Mouse (Mus musculus): ENCODE data around the gene Nbas. TPM values are rescaled to one million over a fixed set of nuclear protein-coding genes. Genes with fewer than 3 reads are reported as not detected.

The Nbas gene
- polyA plus RNA-seq, 2 experiments = 18.9 to 21.1 TPM

- Histone ChIP-seq H3K4me3 (replicated peaks; ENCODE audit: low read length) (no peak overlapping the region), H3K4me2 (replicated peaks; ENCODE audit: low read depth, low read length, severe bottlenecking) (no peak overlapping the region), H3K36me3 (ENCODE audit: control insufficient read depth, insufficient read depth, low read length) (peaks cover 25% of the 10 kb centered on the region), H3K9me3 (ENCODE audit: control insufficient read depth, low read length) (no peaks in the 10 kb centered on the region), H3K9ac (ENCODE audit: low read depth, low read length, severe bottlenecking) (no peak overlapping the region), H3K27ac (replicated peaks; ENCODE audit: low read depth, low read length) (no peak overlapping the region), H3K27me3 (ENCODE audit: control insufficient read depth, insufficient read depth, low read length) (no peaks in the 10 kb centered on the region), H3K4me1 (ENCODE audit: control insufficient read depth, insufficient read depth, low read length) (no peaks in the 10 kb centered on the region)
- 69% methylated on average over 3 of the region's 3 CpGs for WGBS
- DNase-seq (ENCODE audit: low spot score) (no peak), ATAC-seq (ENCODE audit: low FRiP score, low read depth) (no peak)
- no peak for TF ChIP-seq POLR2A (IDR thresholded peaks at IDR 0.05; ENCODE audit: borderline replicate concordance, extremely low read depth, insufficient read depth, insufficient read length)
Observed at GRCm38 (mm10) chr12:13303037-13303436, 34.1 kb downstream of the Nbas start.

DNA sequence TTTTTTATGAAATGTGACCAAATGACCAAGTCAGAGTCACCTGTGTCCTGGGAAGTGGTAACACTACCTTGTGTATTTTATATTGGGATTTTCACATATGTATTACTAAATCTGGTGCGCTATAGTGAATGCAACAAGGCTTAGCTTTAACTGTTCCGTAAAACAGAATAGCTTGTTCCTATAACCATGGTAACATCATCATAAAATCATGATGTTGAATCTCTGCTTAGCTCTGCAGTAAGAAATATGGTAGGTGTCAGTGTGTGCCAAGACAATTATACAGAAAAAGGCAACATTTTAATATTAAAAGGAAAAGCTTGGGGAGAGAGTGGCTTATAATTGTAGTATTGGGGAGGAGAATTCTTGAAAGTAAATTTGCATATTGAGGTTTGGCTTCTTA is 45.0 kb downstream of the Nbas start:
- Histone ChIP-seq H3K4me3 (replicated peaks; ENCODE audit: low read length) (no peak overlapping the region), H3K4me1 (ENCODE audit: control insufficient read depth, insufficient read depth, low read length) (no peaks in the 10 kb centered on the region), H3K9me3 (ENCODE audit: control insufficient read depth, low read length) (no peaks in the 10 kb centered on the region), H3K27ac (replicated peaks; ENCODE audit: low read depth, low read length) (no peak overlapping the region), H3K27me3 (ENCODE audit: control insufficient read depth, insufficient read depth, low read length) (no peaks in the 10 kb centered on the region), H3K36me3 (ENCODE audit: control insufficient read depth, insufficient read depth, low read length) (peaks cover 26% of the 10 kb centered on the region; the same call in 1 of the 2 replicates), H3K4me2 (replicated peaks; ENCODE audit: low read depth, low read length, severe bottlenecking) (no peak overlapping the region), H3K9ac (ENCODE audit: low read depth, low read length, severe bottlenecking) (no peak overlapping the region)
- DNase-seq (ENCODE audit: low spot score) (no peak), ATAC-seq (ENCODE audit: low FRiP score, low read depth) (no peak)
- no peak for TF ChIP-seq POLR2A (IDR thresholded peaks at IDR 0.05; ENCODE audit: borderline replicate concordance, extremely low read depth, insufficient read depth, insufficient read length)
- 91% methylated on average over 2 of the region's 2 CpGs for WGBS

DNA sequence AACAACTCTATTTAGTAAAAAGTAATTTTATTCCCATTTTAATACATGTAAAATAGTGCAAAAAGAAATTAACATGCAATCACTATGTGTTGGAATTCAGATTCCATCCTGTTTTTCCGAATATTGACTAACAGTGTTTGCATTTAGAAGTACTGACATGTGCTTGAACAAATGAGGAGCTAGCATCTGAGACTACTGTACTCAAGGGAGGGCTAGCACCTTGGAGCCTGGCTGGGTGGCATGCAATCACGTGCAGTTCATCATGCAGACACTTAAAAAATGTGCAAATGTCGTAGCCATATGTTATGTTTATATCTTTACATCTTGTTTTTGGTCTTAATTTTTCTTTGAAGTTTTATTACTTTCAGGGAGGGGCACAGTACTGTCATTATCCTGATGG is 45.5 kb downstream of the Nbas start:
- H3K27ac ChIP-seq (replicated peaks; ENCODE audit: low read depth, low read length) = no peak overlapping the region
- no peak for TF ChIP-seq POLR2A (IDR thresholded peaks at IDR 0.05; ENCODE audit: borderline replicate concordance, extremely low read depth, insufficient read depth, insufficient read length)
- H3K4me2 ChIP-seq (replicated peaks; ENCODE audit: low read depth, low read length, severe bottlenecking) = no peak overlapping the region
- 72% methylated on average over 3 of the region's 3 CpGs for WGBS
- peaks cover 26% of the 10 kb centered on the region; the same call in 1 of the 2 replicates for H3K36me3 ChIP-seq (ENCODE audit: control insufficient read depth, insufficient read depth, low read length)
- H3K4me1 ChIP-seq (ENCODE audit: control insufficient read depth, insufficient read depth, low read length) = no peaks in the 10 kb centered on the region
- ATAC-seq (ENCODE audit: low FRiP score, low read depth) (no peak), DNase-seq (ENCODE audit: low spot score) (no peak)
- no peak overlapping the region for H3K4me3 ChIP-seq (replicated peaks; ENCODE audit: low read length)
- no peak overlapping the region for H3K9ac ChIP-seq (ENCODE audit: low read depth, low read length, severe bottlenecking)
- no peaks in the 10 kb centered on the region for H3K27me3 ChIP-seq (ENCODE audit: control insufficient read depth, insufficient read depth, low read length)
- H3K9me3 ChIP-seq (ENCODE audit: control insufficient read depth, low read length) = no peaks in the 10 kb centered on the region

GRCm38 (mm10) chr12:13315081-13315480 is 46.1 kb downstream of the Nbas start:
- Histone ChIP-seq H3K4me1 (ENCODE audit: control insufficient read depth, insufficient read depth, low read length) (no peaks in the 10 kb centered on the region), H3K27me3 (ENCODE audit: control insufficient read depth, insufficient read depth, low read length) (no peaks in the 10 kb centered on the region), H3K4me3 (replicated peaks; ENCODE audit: low read length) (no peak overlapping the region), H3K4me2 (replicated peaks; ENCODE audit: low read depth, low read length, severe bottlenecking) (no peak overlapping the region), H3K36me3 (ENCODE audit: control insufficient read depth, insufficient read depth, low read length) (peaks cover 24% of the 10 kb centered on the region; the same call in 1 of the 2 replicates), H3K27ac (replicated peaks; ENCODE audit: low read depth, low read length) (no peak overlapping the region), H3K9ac (ENCODE audit: low read depth, low read length, severe bottlenecking) (no peak overlapping the region), H3K9me3 (ENCODE audit: control insufficient read depth, low read length) (no peaks in the 10 kb centered on the region)
- no peak for TF ChIP-seq POLR2A (IDR thresholded peaks at IDR 0.05; ENCODE audit: borderline replicate concordance, extremely low read depth, insufficient read depth, insufficient read length)
- WGBS = 85% methylated on average over 1 of the region's 1 CpGs
- ATAC-seq (ENCODE audit: low FRiP score, low read depth) (no peak), DNase-seq (ENCODE audit: low spot score) (no peak)

DNA sequence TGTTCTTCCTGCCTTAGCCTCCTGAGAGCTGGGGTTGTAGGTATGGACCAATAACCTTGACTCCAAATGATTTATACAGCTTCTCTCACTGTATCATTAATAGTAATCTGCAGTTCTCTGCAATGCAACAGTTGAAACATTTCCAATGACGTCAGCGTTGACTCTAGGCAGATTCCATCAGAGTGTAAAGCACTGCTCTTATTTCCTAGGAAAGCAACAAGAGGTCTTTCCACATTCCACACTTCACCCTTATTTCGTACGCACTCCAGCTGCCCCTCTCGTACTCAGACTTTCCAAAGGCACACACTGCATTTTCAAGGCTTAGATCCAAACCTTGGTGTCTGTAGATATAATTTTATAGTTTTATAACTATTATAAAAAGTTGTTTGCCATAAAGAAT is 73.6 kb downstream of the Nbas start:
- Histone ChIP-seq H3K36me3 (ENCODE audit: control insufficient read depth, insufficient read depth, low read length) (peaks cover 24% of the 10 kb centered on the region), H3K9me3 (ENCODE audit: control insufficient read depth, low read length) (no peaks in the 10 kb centered on the region), H3K4me3 (replicated peaks; ENCODE audit: low read length) (no peak overlapping the region), H3K9ac (ENCODE audit: low read depth, low read length, severe bottlenecking) (no peak overlapping the region), H3K4me2 (replicated peaks; ENCODE audit: low read depth, low read length, severe bottlenecking) (no peak overlapping the region), H3K27me3 (ENCODE audit: control insufficient read depth, insufficient read depth, low read length) (no peaks in the 10 kb centered on the region), H3K27ac (replicated peaks; ENCODE audit: low read depth, low read length) (no peak overlapping the region), H3K4me1 (ENCODE audit: control insufficient read depth, insufficient read depth, low read length) (no peaks in the 10 kb centered on the region)
- no peak for DNase-seq (ENCODE audit: low spot score)
- ATAC-seq (ENCODE audit: low FRiP score, low read depth) = no peak
- TF ChIP-seq POLR2A (IDR thresholded peaks at IDR 0.05; ENCODE audit: borderline replicate concordance, extremely low read depth, insufficient read depth, insufficient read length) = no peak
- 81% methylated on average over 5 of the region's 5 CpGs for WGBS

- TF ChIP-seq POLR2A (IDR thresholded peaks at IDR 0.05; ENCODE audit: borderline replicate concordance, extremely low read depth, insufficient read depth, insufficient read length) = no peak
- DNase-seq (ENCODE audit: low spot score) (no peak), ATAC-seq (ENCODE audit: low FRiP score, low read depth) (no peak)
- peaks cover 13% of the 10 kb centered on the region for H3K36me3 ChIP-seq (ENCODE audit: control insufficient read depth, insufficient read depth, low read length)
- H3K4me1 ChIP-seq (ENCODE audit: control insufficient read depth, insufficient read depth, low read length) = no peaks in the 10 kb centered on the region
- H3K4me3 ChIP-seq (replicated peaks; ENCODE audit: low read length) = no peak overlapping the region
- WGBS = 90% methylated on average over 10 of the region's 10 CpGs
- H3K9me3 ChIP-seq (ENCODE audit: control insufficient read depth, low read length) = no peaks in the 10 kb centered on the region
- H3K9ac ChIP-seq (ENCODE audit: low read depth, low read length, severe bottlenecking) = no peak overlapping the region
- no peak overlapping the region for H3K4me2 ChIP-seq (replicated peaks; ENCODE audit: low read depth, low read length, severe bottlenecking)
- no peaks in the 10 kb centered on the region for H3K27me3 ChIP-seq (ENCODE audit: control insufficient read depth, insufficient read depth, low read length)
- H3K27ac ChIP-seq (replicated peaks; ENCODE audit: low read depth, low read length) = no peak overlapping the region
Observed at GRCm38 (mm10) chr12:13356201-13356600, 87.3 kb downstream of the Nbas start.
